Mouse (Mus musculus): Measurements from ENCODE around the gene Nsun3.
"Not testable (repeated sequence)": the region's sequence is repeated elsewhere in the genome, so short reads cannot be mapped to it uniquely, and the experiment has no call there.

Gene Nsun3

GRCm38 (mm10) chr16:62745875-62746274 is 40.7 kb downstream of the Nsun3 start:
- no peak for DNase-seq

- DNase-seq = no peak
Measured at GRCm38 (mm10) chr16:62734359-62734758, 52.3 kb downstream of the Nsun3 start.

DNA sequence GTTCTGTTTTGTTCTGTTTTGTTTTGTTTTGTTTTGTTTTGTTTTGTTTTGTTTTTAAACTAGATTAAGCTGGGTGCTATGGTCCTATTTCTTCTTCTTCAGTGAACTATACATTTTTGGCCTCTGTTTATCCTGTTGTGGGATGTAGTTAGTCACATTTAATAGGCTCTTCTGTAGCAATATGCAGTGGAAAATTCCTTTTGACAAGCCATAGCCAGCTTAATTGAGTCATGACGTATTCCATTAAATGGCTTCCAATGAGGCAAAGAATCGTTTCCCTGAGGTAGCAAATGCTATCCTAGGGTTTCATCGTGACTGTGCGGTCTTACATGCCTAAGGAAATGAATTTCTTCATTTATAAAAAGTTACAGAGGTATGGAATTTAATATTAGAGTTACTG is 56.3 kb downstream of the Nsun3 start:
- no peak for DNase-seq

DNA sequence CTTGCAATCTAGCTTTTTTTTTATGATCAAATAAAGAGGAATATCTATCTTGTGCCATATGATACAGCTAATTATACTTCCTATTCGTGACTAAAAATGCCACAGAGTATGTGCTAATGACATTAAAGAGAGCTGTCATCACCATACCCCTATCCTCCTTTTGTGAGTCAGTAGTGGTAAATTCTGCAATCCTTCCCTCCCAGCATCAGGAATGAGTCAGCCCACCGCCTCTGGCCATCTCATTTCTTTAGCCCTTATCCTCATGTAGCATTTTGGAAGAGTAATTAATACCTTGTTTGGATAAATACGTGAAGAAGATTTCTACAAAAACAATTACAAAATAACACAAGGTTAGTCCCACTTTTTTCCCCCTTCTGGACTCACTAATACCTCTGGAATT is 56.8 kb downstream of the Nsun3 start:
- no peak for DNase-seq

GRCm38 (mm10) chr16:62718255-62718654 is 68.4 kb downstream of the Nsun3 start:
- not testable (repeated sequence) for DNase-seq

DNA sequence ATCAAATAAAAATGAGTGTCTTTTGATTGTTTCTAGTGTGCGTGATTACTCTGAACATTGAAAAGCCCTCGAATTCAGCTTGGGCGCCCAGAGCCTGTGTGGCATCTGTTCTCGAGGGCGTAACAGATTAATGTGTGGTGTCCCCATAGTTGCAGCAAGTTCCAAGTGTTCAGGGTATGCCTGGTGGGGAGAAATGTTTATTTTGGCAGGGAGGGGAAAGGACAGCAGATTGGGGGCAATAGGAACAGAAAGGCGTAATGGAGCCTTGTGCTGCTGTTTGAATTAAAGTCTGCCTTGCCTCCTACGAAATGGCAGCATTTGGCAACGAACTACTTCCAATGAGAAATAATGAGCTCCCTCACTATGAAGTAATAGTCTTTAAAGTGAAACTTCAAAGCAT is 96.2 kb downstream of the Nsun3 start:
- no peak for DNase-seq

GRCm38 (mm10) chr16:62686073-62686472 is 100.5 kb downstream of the Nsun3 start:
- DNase-seq = no peak

DNA sequence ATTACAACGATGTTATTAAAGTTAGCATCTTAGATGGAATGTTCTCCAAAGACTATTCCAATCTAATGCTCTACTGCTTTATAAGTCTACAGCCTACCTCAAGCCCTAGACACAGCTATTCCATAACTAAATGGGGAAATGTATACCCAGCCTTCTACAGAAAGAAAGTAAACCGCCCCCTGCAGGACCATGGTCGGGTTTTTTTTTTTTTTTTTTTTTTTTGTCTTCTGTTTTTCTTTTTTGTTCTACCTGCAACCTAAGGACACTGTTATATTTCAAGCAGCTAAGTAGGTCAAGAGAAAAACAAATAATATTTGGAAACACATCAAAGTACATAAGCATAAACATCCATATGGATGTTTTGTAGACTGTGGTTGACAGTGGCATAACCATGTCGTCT is 101.1 kb downstream of the Nsun3 start:
- no peak for DNase-seq
